Mouse (Mus musculus) heart, embryonic 14.5 days (tissue): Measurements from ENCODE around the gene Tmem156. TPM values are rescaled to one million over a fixed set of nuclear protein-coding genes. Genes with fewer than 3 reads are reported as not detected.

Experiments
- ATAC-seq: fragments of 200-750 bp; cut with Nextera tagmentation; 2 replicates; pipeline ENCODE4 v1.8.0; 2017; ENCODE audit warnings: low read depth, moderate TSS enrichment; ENCODE audit not compliant: insufficient number of reproducible peaks, insufficient read depth, low FRiP score
- H3K27ac ChIP-seq, 2 experiments: fragments of 200-500 bp in 1 of 2; fragments of 300-500 bp in 1 of 2; sonication (generic) in 1 of 2; replicated peaks in 1 of 2; 2 replicates each; pipeline ENCODE4 v1.5.1; 2012 to 2014; ENCODE audit warnings: low read depth in 2 of 2, low read length in 2 of 2, control low read depth in 1 of 2, mild to moderate bottlenecking in 1 of 2, mixed read lengths in 1 of 2; ENCODE audit not compliant: control insufficient read depth in 1 of 2, insufficient read depth in 1 of 2
- H3K27me3 ChIP-seq: fragments of 300-500 bp; sonication (generic); 2 replicates; pipeline ENCODE4 v1.6.1; 2014; ENCODE audit warnings: mild to moderate bottlenecking, low read length, control low read depth; ENCODE audit not compliant: control insufficient read depth, insufficient read depth
- H3K36me3 ChIP-seq: fragments of 300-500 bp; sonication (generic); 2 replicates; pipeline ENCODE4 v1.6.1; 2014; ENCODE audit warnings: mild to moderate bottlenecking, control low read depth, low read length, mixed read lengths; ENCODE audit not compliant: control insufficient read depth, insufficient read depth
- H3K4me1 ChIP-seq, 2 experiments: fragments of 200-500 bp in 1 of 2; fragments of 300-500 bp in 1 of 2; sonication (generic) in 1 of 2; 2 replicates each; pipeline ENCODE4 v1.6.1; 2012 to 2014; ENCODE audit warnings: low read length in 2 of 2, control low read depth in 1 of 2, mixed read lengths in 1 of 2; ENCODE audit not compliant: control insufficient read depth in 2 of 2, insufficient read depth in 2 of 2
- H3K4me2 ChIP-seq: fragments of 300-500 bp; sonication (generic); 2 replicates; pipeline ENCODE4 v1.6.1; 2014; ENCODE audit warnings: mild to moderate bottlenecking, low read length
- H3K4me3 ChIP-seq, 2 experiments: fragments of 200-500 bp in 1 of 2; fragments of 300-500 bp in 1 of 2; sonication (generic) in 1 of 2; 2 replicates each; pipeline ENCODE4 v1.5.1; 2012 to 2014; ENCODE audit warnings: low read length in 2 of 2, mild to moderate bottlenecking in 2 of 2, control low read depth in 1 of 2, low read depth in 1 of 2, moderate library complexity in 1 of 2; ENCODE audit not compliant: control insufficient read depth in 1 of 2, insufficient read depth in 1 of 2
- H3K9ac ChIP-seq: fragments of 300-500 bp; sonication (generic); 2 replicates; pipeline ENCODE4 v1.6.1; 2014; ENCODE audit warnings: mild to moderate bottlenecking, low read length
- H3K9me3 ChIP-seq: fragments of 300-500 bp; sonication (generic); 2 replicates; pipeline ENCODE4 v1.6.1; 2016; ENCODE audit warnings: low read length, control low read depth; ENCODE audit not compliant: control insufficient read depth
- WGBS: fragments of 180-500 bp; shearing (Covaris S2); extraction: QIAGEN DNeasy Blood & Tissue Kit; methylation state at CpG from one replicate; pipeline ENCODE4 v1.1.7; 2014; 5-methylcytosine and 5-hydroxymethylcytosine counted together
- polyA plus RNA-seq: library from polyadenylated mRNA; unstranded; fragments of >200 nt; fragmentation: Nextera tagmentation; extraction: Ambion mirVana; gene quantifications from 2 replicates; pipeline ENCODE4 v1.2.1, GENCODE M21; 2014

The Tmem156 gene
- polyA plus RNA-seq, 1 experiment from 2014 or later, result not detected

- Histone ChIP-seq H3K27ac (no peak overlapping the region), H3K4me3 (no peak overlapping the region), H3K9ac (no peak overlapping the region), H3K9me3 (no peaks in the 10 kb centered on the region), H3K36me3 (peaks cover 59% of the 10 kb centered on the region), H3K4me1 (no peaks in the 10 kb centered on the region), H3K4me2 (no peak overlapping the region), H3K27me3 (no peaks in the 10 kb centered on the region)
- ATAC-seq, result no peak
- 85% methylated on average over 3 of the region's 3 CpGs for WGBS
Observed at GRCm38 (mm10) chr5:65015508-65015907, 76.4 kb downstream of the Tmem156 start.

DNA sequence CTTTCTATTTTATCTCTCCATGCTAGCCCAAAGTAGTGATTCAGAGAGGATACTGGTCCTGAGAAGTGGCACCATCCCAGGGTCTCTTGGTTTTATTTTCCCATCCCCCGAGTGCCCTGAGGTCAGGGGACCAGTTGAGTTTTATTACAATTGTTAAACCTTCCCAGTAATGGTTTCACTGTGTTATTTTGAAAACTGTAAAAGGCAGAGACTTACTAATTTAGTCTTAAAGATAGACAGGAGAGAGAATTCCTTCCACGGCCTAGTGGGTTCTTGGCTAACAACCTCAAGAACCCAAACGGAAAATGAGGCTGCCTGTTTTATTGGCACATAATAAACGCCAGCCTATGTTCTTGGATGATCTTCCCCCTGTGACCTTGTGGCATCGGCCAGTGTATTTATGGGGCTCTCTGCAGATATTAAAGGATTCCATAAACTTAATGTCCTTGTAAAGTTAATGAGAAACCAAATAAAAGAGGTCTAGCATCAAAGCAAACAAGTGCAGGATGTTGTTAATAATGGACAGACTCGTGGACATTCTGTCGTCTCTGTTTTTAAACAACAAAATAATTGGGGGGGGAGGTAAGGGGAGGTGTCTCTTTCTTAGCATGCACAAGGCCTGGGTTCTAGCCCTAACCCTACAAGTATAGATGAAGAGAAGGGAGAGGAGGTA lies 79.9 kb downstream of the Tmem156 start:
- Histone ChIP-seq H3K9ac (no peak overlapping the region), H3K4me2 (no peak overlapping the region), H3K36me3 (peaks cover 71% of the 10 kb centered on the region), H3K27me3 (no peaks in the 10 kb centered on the region), H3K27ac (no peak overlapping the region), H3K4me1 (no peaks in the 10 kb centered on the region), H3K4me3 (no peak overlapping the region), H3K9me3 (0 out of 2 replicates have a peak, but pooled peaks cover 3% of the 10 kb centered on the region)
- WGBS, result 85% methylated on average over 7 of the region's 7 CpGs
- ATAC-seq, result no peak

DNA sequence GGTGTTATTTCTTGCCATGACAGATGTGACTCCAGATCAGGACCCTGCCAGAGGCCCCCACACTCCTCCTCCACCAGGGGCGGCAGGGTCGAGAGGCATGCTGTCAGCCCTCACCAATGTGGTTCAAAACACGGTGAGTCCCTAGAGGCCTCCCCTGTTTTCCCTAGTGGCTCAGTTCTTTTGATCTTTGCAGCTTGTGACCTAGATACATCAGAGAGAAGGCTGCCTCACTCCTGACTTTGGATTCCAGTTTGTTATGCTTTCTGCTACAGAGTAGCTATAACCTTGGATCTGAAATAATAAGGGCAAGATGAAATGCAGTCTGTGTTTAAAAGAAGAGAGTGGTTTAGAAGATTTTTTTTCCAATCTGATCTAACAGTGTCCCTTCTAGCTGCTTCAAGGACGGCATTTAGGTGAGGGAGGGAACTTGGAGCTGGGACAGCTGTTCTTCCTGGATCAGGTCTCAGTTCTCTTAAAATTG lies 85.9 kb downstream of the Tmem156 start:
- no peak overlapping the region for H3K27ac ChIP-seq
- 42% methylated on average over 4 of the region's 4 CpGs for WGBS
- no peak overlapping the region for H3K4me3 ChIP-seq
- H3K9me3 ChIP-seq, result 0 out of 2 replicates have a peak, but pooled peaks cover 3% of the 10 kb centered on the region
- no peaks in the 10 kb centered on the region for H3K27me3 ChIP-seq
- H3K36me3 ChIP-seq, result peaks cover 57% of the 10 kb centered on the region
- peaks cover 0 to 7% of the 10 kb centered on the region in 2 experiments; a peak in 2 of 4 replicates for H3K4me1 ChIP-seq
- H3K4me2 ChIP-seq, result no peak overlapping the region
- H3K9ac ChIP-seq, result no peak overlapping the region
- no peak for ATAC-seq

GRCm38 (mm10) chr5:65005251-65005650 lies 86.7 kb downstream of the Tmem156 start:
- ATAC-seq, result no peak
- Histone ChIP-seq H3K27ac (no peak overlapping the region), H3K27me3 (no peaks in the 10 kb centered on the region), H3K36me3 (peaks cover 49% of the 10 kb centered on the region), H3K4me2 (no peak overlapping the region), H3K9ac (no peak overlapping the region), H3K4me1 (peaks cover 0 to 7% of the 10 kb centered on the region in 2 experiments; a peak in 2 of 4 replicates), H3K4me3 (no peak overlapping the region), H3K9me3 (0 out of 2 replicates have a peak, but pooled peaks cover 2% of the 10 kb centered on the region)
- 93% methylated on average over 4 of the region's 4 CpGs for WGBS

Other genes starting within 250 kb of the Tmem156 start
- 0.58 and 0.93 TPM in 2 replicates for gene Tlr1, start 158.6 kb downstream of the Tmem156 start, polyA plus RNA-seq
- 0.74 and 1.0 TPM in 2 replicates for gene Tlr6, start 132.0 kb downstream of the Tmem156 start, polyA plus RNA-seq
- gene Fam114a1, start 122.1 kb downstream of the Tmem156 start, polyA plus RNA-seq, result 36.5 and 38.4 TPM in 2 replicates
- 17.8 and 20.0 TPM in 2 replicates for gene Klhl5, start 15.4 kb upstream of the Tmem156 start, polyA plus RNA-seq
- 8.2 and 9.9 TPM in 2 replicates for gene Wdr19, start 107.6 kb upstream of the Tmem156 start, polyA plus RNA-seq
- gene Rfc1, start 243.5 kb upstream of the Tmem156 start, polyA plus RNA-seq, result 53.1 and 59.6 TPM in 2 replicates